ENCODE assay signal across 12 mouse cellular contexts in genomic region chr5:115220931-115221640, GRCm38 (mm10). TPM values are rescaled to one million over a fixed set of nuclear protein-coding genes. Genes with fewer than 3 reads are reported as not detected.
A peak's percentile ranks its signal among the peaks of the same experiment; 100 is the strongest.
DNase-seq lines count a peak whose midpoint lies in the region; ATAC-seq lines count a peak whose summit lies in the region.
"Had no signal": no experiment of that assay in that cellular context is flagged by ENCODE, and none has a peak within 500 bp of the region (broad histone marks: within the 10 kb centered on the region; RNA-seq: fewer than 3 reads in every experiment).

No protein-coding gene starts in this region.

- H3K36me3 ChIP-seq in neural tube, embryonic 13.5 days: no peaks in the 10 kb centered on the region
- H3K36me3 ChIP-seq in neural tube, embryonic 15.5 days: no peaks in the 10 kb centered on the region
- H3K36me3 ChIP-seq: limb, embryonic 15.5 days had no signal

- peaks cover 19% of the 10 kb centered on the region for H3K4me1 ChIP-seq in neural tube, embryonic 13.5 days (replicated peaks)
- H3K4me1 ChIP-seq in neural tube, embryonic 15.5 days: no peaks in the 10 kb centered on the region; the same call in none of the 2 replicates

- no peaks in the 10 kb centered on the region for H3K9me3 ChIP-seq in neural tube, embryonic 13.5 days
- no peaks in the 10 kb centered on the region for H3K9me3 ChIP-seq in neural tube, embryonic 15.5 days (replicated peaks)
- H3K9me3 ChIP-seq: limb, embryonic 15.5 days had no signal

- H3K4me3 ChIP-seq in neural tube, embryonic 13.5 days: no peak overlapping the region
- no peak overlapping the region for H3K4me3 ChIP-seq in neural tube, embryonic 15.5 days (replicated peaks)
- H3K4me3 ChIP-seq: limb, embryonic 15.5 days had no signal

- 0 out of 2 replicates have a peak overlapping the region, but pooled peaks have one; percentile 45 for H3K9ac ChIP-seq in neural tube, embryonic 13.5 days
- no peak overlapping the region for H3K9ac ChIP-seq in neural tube, embryonic 15.5 days (replicated peaks)
- H3K9ac ChIP-seq: limb, embryonic 15.5 days had no signal

- H3K27ac ChIP-seq in neural tube, embryonic 13.5 days (replicated peaks): peak overlapping the region; percentile 42; the same call in 1 of the 2 replicates
- no peak overlapping the region for H3K27ac ChIP-seq in neural tube, embryonic 15.5 days (replicated peaks)
- H3K27ac ChIP-seq: limb, embryonic 15.5 days had no signal

- 0 out of 2 replicates have a peak, but pooled peaks cover 4% of the 10 kb centered on the region for H3K27me3 ChIP-seq in neural tube, embryonic 13.5 days
- no peaks in the 10 kb centered on the region for H3K27me3 ChIP-seq in neural tube, embryonic 15.5 days (replicated peaks)
- H3K27me3 ChIP-seq: CH12.LX; limb, embryonic 15.5 days had no signal

- WGBS in neural tube, embryonic 13.5 days: 28% methylated on average over 13 of the region's 13 CpGs
- 29% methylated on average over 13 of the region's 13 CpGs for WGBS in neural tube, embryonic 15.5 days

- DNase-seq in frontal cortex, adult 2 months (ENCODE audit: extremely low spot score in 1 of 2, low spot score in 1 of 2): peak; percentile 65 to 83
- DNase-seq in frontal cortex, postnatal 10 days (ENCODE audit: low spot score in 2 of 2): no peak
- DNase-seq in induced T-regulatory cell, adult 2 months (ENCODE audit: low read depth): peak; percentile 26
- no peak for DNase-seq in ovary, postnatal 10 days (ENCODE audit: low spot score)
- no peak for DNase-seq in ovary, postnatal 14 days (ENCODE audit: low spot score)
- DNase-seq in thymus, postnatal 14 days: no peak
- DNase-seq: lung, postnatal 4 days had no signal

- peak; percentile 50; the same call in 1 of the 2 replicates for ATAC-seq in neural tube, embryonic 13.5 days (ENCODE audit: low read depth)
- ATAC-seq in neural tube, embryonic 15.5 days (ENCODE audit: low FRiP score): no peak
- ATAC-seq: intestine, postnatal 0 days had no signal

- H3K4me2 ChIP-seq in neural tube, embryonic 13.5 days: no peak overlapping the region
- no peak overlapping the region for H3K4me2 ChIP-seq in neural tube, embryonic 15.5 days
- H3K4me2 ChIP-seq: limb, embryonic 15.5 days had no signal

RNA-seq across cellular contexts. Expression of gene Pop5, which starts 14.6 kb away (rescaled TPM):
- 129 and 134 TPM in 2 replicates for polyA plus RNA-seq in frontal cortex, adult 2 months (2012; rRNA removed)
- 123 and 138 TPM in 2 replicates for polyA plus RNA-seq in neural tube, embryonic 13.5 days (2015; fragmentation: Nextera tagmentation; extraction: Ambion mirVana)
- polyA plus RNA-seq in neural tube, embryonic 15.5 days (2015; fragmentation: Nextera tagmentation; extraction: Ambion mirVana): 117 and 127 TPM in 2 replicates

RNA-seq across cellular contexts. Expression of gene Cabp1, which starts 26.9 kb away (rescaled TPM):
- 291 and 354 TPM in 2 replicates for polyA plus RNA-seq in frontal cortex, adult 2 months (2012; rRNA removed)
- 24.3 and 27.7 TPM in 2 replicates for polyA plus RNA-seq in neural tube, embryonic 13.5 days (2015; fragmentation: Nextera tagmentation; extraction: Ambion mirVana)
- polyA plus RNA-seq in neural tube, embryonic 15.5 days (2015; fragmentation: Nextera tagmentation; extraction: Ambion mirVana): 17.4 and 23.1 TPM in 2 replicates

RNA-seq across cellular contexts. Expression of gene Rnf10, which starts 51.6 kb away (rescaled TPM):
- polyA plus RNA-seq in frontal cortex, adult 2 months (2012; rRNA removed): 177 and 178 TPM in 2 replicates
- polyA plus RNA-seq in neural tube, embryonic 13.5 days (2015; fragmentation: Nextera tagmentation; extraction: Ambion mirVana): 185 and 190 TPM in 2 replicates
- polyA plus RNA-seq in neural tube, embryonic 15.5 days (2015; fragmentation: Nextera tagmentation; extraction: Ambion mirVana): 171 and 197 TPM in 2 replicates

RNA-seq across cellular contexts. Expression of gene Coq5, which starts 58.4 kb away (rescaled TPM):
- polyA plus RNA-seq in frontal cortex, adult 2 months (2012; rRNA removed): 29.4 and 34.3 TPM in 2 replicates
- polyA plus RNA-seq in neural tube, embryonic 13.5 days (2015; fragmentation: Nextera tagmentation; extraction: Ambion mirVana): 49.9 and 58.7 TPM in 2 replicates
- polyA plus RNA-seq in neural tube, embryonic 15.5 days (2015; fragmentation: Nextera tagmentation; extraction: Ambion mirVana): 63.7 and 64.6 TPM in 2 replicates

Comparison
In these comparisons a context has a peak if more than half of its experiments do, and no peak if none do; other contexts are left out.
1. DNase-seq: peak in frontal cortex, adult 2 months (2 of 2) and induced T-regulatory cell, adult 2 months (single experiment); none in frontal cortex, postnatal 10 days (0 of 2), ovary, postnatal 10 days (single experiment), ovary, postnatal 14 days (single experiment) and thymus, postnatal 14 days (single experiment).
2. RNA of gene Cabp1, which starts 26.9 kb away (polyA plus RNA-seq): 291 to 354 TPM in frontal cortex, adult 2 months; 24.3 to 27.7 TPM in neural tube, embryonic 13.5 days and 17.4 to 23.1 TPM in neural tube, embryonic 15.5 days; every median in the first group is over 10 times any median in the second.